Mouse (Mus musculus) E14TG2a.4 (cell line): ENCODE results near the gene Spg11.

ENCODE experiments used
- CTCF ChIP-seq: conservative IDR thresholded peaks from 2 replicates; pipeline ENCODE4 v1.5.1; 2014; ENCODE audit warnings: low read length
- NANOG ChIP-seq: IDR thresholded peaks from 2 replicates; pipeline ENCODE4 v1.6.1; 2014; ENCODE audit warnings: borderline replicate concordance, low read length, mixed read lengths
- POU5F1 ChIP-seq: IDR thresholded peaks from 2 replicates; pipeline ENCODE4 v1.6.1; 2014; ENCODE audit warnings: low read length, borderline replicate concordance

DNA sequence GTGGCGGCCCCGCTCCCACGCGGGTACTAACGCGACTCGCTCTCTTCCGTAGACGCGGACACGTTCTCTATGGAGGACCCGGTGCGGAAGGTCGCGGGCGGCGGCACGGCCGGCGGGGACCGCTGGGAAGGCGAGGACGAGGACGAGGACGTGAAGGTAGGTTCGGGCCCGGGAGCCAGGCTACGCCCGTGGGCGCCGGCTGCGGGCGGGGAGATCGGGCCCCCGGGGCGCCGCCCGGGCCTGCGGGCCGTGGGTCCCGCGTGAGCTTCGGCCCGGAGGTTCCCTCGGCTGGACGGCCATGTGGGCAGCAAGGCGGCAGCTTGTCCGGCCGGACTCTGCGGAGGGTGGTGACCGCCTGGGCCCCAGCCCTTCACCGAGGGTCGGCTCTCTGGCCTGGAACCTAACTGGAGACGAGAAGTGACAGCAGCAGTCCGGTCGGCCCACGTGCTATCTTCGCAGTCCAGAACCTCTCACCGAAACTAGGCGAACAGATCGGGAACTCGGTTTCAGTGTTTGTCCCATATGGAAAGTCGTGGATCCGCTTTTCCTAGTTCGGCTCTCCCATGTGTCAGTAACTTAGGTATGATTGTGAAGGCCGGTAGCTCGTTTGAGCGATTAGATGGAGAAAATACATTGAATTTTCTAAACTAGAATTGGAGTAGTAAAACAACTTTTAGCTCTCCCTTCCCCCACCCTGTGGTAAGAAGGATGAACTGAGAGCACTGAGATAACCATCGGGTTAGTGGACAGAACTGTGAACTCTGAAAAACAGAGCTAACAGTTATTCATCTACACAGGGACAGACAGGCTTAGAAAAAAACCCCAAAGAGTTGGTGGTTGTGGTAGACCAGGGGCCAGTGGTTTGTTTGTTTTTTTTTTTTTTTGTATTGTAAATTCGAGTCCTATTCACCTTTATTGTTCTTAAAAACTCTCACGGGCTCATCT is 89.2 kb downstream of the Spg11 start:
- TF ChIP-seq CTCF (no peak), NANOG (no peak), POU5F1 (no peak)
